Mouse (Mus musculus) layer of hippocampus, adult 9-10 months (tissue): ENCODE data around the gene Ube2v1.
"Not testable (repeated sequence)": the region's sequence is repeated elsewhere in the genome, so short reads cannot be mapped to it uniquely, and the experiment has no call there.

ENCODE experiments used
- DNase-seq: peaks from one replicate; pipeline ENCODE4 v3.0.0; 2022; ENCODE audit warnings: low spot score

The Ube2v1 gene

GRCm38 (mm10) chr2:167622352-167622751, 9.5 kb downstream of the Ube2v1 start:
- no peak for DNase-seq

DNA sequence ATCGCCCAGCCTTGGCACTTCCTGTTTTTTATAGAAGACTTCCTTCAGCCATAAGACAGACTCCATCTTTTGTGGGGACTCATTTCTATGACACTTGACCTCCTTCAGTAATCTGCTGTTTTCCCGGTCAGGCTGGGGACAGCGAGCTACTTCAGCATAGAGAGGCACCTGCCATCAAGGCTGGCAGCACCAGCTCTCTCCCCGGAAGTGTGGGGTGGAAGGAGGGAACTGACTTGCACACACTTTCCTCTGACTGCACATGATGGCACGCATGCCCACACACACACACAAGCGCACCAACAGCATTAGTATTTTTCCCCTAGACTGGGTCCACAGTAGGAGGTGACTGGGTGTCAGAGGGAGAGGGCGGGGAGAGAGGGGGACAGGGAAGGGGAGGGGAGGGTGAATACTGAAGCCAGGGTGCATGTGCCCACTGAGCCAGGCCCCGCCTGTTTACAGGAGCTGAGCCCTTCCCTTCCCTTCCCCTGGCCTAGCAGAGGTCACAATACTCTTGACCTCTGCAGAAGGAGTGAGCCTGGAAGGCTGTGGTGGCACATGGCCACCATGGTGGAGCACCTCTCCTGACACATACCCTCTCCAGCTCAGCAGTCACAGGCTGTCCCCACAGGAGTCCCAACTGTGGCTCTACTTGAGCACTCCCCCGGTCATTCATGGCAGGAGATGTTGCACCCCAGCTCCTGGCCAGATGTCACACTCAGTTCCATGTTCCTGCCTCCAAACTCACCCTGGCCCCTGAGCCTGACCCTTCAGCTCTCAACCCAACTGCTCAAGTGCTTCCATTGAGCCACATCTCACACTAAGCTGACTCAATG, 10.4 kb downstream of the Ube2v1 start:
- no peak for DNase-seq

DNA sequence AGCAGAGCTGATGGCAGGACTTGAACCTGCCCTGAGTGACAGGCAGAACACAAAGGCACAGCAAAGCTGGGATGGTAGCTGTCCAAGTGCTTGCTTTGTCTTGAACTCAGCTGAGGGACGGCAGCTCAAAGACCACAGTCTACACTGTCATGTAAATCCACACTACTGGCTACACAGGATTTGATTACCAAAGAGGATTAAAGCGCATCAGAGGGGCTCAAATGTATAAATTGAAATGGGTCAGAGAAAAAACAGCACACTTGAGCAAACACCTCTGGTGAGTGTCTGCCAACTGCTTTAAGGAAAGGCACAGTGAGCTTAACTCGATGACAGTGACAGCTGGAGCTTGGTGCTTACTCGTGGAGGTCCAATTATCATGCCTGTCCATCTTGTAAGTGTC, 14.4 kb downstream of the Ube2v1 start:
- DNase-seq, result no peak

GRCm38 (mm10) chr2:167617034-167617433, 14.9 kb downstream of the Ube2v1 start:
- DNase-seq, result no peak

- DNase-seq, result not testable (repeated sequence)
Measured at GRCm38 (mm10) chr2:167613335-167613734, 18.6 kb downstream of the Ube2v1 start.

- no peak for DNase-seq
Measured at GRCm38 (mm10) chr2:167612122-167612521, 19.8 kb downstream of the Ube2v1 start.

- DNase-seq, result no peak
Measured at GRCm38 (mm10) chr2:167611287-167611686, 20.6 kb downstream of the Ube2v1 start.

- no peak for DNase-seq
Measured at GRCm38 (mm10) chr2:167606745-167607123, 25.2 kb downstream of the Ube2v1 start.

- DNase-seq, result no peak
Measured at GRCm38 (mm10) chr2:167605817-167606744, 25.8 kb downstream of the Ube2v1 start.

- peak; percentile 83 for DNase-seq
Measured at GRCm38 (mm10) chr2:167605178-167605794, 26.6 kb downstream of the Ube2v1 start.

DNA sequence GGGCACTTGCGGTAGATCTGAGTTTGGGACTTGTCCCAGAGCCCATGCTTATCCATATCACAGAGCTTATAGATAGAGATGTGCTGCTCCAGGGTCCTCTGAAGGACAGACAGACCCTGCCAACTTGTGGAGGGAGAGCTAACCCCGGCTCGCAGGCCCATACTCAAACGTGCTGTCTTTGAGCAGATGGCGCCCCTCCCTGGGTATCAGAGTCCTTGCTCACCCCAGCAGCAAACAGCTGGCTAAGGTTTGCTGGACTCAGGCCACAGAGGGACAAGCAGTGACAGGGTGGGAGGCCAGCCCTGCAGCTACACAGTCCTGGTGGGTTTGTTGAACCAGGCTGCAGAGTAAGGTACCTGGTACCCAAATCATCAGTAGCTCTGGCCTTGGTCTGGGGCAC, 28.9 kb downstream of the Ube2v1 start:
- no peak for DNase-seq

GRCm38 (mm10) chr2:167602364-167602763, 29.5 kb downstream of the Ube2v1 start:
- no peak for DNase-seq

DNA sequence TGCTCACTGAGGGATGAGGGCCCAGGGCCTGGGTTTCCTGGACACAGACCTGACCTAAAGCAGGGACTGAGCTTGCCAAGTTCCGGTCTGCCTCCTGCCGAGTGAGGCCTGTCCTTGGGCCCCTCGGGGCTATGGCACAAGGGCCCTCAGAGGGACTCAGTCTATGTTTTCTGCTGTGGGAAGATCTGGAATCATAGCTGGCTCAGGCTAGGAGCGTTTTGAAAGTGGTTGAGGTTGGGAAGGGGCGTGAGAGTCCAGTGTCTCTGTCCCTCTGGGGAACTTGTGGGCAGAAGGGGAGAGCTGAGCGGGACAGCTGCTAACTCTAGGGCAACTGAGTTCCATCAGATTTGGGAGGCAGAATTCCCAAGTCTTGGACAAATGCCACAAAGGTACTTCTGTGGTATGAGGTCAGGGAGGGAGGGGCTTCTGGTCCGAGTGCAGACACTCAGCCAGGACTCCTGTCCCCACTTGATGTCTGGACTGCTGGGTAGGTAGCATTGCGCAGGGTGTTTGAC, 31.4 kb downstream of the Ube2v1 start:
- no peak for DNase-seq

DNA sequence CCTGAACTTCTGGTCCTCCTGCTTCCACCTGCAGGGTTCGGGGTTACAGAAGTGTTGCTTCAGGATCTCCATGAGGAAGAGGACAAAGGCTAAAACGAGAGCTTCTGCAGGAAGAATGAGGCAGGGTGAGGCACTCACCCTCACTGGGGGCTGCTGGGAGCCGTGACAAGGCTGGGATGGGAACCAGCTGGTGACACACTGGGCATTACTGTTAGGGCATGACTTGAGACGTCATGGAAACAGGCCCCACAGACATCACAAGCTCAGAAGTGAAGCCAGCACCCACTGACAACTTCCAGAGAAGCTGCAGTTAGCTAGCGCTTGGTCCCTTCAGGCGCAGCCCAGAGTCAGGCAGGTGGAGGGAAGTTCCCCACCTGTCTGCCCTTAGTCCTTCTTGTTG, 32.0 kb downstream of the Ube2v1 start:
- no peak for DNase-seq

DNA sequence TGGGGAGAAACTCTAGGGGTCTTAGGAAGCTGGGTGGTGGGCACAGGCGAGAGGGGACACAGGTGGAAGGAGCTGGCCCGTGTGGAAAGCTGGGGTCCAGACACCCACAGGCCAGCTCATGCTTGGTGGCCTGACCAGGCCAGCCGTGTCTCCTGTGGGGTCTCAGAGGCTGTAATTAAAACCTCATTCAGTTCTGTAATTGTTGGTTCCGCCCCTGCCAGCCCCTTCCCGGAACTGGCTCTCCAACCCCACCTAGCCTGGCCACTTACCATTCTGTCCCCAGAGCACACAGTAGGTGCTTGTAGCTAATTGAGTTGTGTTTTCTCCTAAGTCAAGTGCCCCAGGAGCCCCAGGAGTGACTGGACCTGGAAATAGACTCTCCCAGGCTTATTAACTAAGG, 32.7 kb downstream of the Ube2v1 start:
- no peak for DNase-seq

DNA sequence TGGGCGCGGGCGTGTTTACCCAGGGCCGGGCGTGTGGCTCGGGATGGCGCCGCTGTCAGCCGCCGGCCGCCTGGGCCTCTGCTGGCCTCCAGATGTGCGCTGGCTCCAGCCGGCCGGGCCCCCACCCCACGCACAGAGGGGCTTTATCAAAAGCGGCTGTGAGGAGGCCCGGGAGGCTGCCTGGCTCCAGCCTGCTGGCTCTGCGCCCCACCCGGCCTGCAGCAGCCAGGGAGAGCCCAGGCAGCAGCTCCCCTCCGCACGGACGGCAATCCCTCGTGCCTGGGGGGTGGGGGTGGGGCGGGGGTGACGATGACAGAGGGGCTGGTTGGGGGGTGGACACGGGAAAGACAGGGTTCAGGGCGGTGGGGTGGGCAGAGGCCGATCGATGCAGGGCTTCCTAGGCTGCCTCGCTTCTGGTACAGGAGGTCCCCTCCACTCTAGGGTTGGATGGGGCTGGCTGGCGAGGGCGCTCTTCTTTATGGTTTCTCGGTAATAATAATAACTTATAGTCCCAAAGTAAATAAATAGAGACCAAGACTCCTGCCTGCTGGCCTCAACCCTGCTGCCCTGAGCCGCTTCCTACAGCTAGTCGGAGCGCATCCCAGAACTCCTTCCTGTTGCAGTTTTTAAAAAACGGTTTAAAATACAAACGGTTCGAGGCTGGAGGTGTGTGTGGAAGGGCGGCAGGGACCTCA, 34.3 kb downstream of the Ube2v1 start:
- DNase-seq, result no peak

DNA sequence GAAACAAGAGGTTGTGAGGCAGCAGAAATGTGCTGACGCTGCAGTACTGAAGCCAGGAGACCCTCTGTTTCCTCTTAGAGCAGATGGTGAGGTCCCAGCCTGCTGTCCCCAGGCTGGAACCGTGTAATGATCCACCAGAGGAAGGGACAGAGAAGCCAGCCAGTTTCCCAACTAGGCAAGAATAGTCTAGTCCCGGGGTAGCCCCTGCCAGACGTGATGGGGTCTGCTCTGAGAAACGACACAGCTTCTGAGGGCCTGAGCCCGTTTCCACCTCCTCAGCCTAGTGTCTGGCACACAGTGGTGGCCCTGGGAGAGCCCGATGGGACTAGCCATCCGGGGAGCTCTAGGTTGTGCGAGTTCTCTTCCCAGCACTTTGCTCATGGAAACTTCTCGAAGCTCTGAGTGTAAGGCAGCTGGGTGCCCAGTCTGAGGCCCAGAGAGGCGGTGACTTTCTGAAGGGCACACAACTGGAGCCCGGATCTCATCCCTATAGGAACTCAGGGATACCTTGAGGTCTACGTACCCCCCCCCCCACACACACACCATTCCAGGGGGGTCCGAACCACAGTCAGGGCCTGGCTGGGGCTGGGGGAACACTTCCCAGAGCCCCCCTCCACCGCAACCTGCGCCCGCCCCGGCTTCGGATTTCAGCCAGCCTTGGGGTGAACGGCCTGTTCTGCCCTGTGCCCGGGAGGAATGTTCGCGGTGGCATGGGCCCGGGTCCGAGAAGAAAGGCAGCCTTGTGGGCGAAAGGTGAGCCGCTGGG, 35.0 kb downstream of the Ube2v1 start:
- DNase-seq, result no peak

- no peak for DNase-seq
Measured at GRCm38 (mm10) chr2:167596262-167596661, 35.6 kb downstream of the Ube2v1 start.

GRCm38 (mm10) chr2:167595761-167596171, 36.1 kb downstream of the Ube2v1 start:
- DNase-seq, result no peak

DNA sequence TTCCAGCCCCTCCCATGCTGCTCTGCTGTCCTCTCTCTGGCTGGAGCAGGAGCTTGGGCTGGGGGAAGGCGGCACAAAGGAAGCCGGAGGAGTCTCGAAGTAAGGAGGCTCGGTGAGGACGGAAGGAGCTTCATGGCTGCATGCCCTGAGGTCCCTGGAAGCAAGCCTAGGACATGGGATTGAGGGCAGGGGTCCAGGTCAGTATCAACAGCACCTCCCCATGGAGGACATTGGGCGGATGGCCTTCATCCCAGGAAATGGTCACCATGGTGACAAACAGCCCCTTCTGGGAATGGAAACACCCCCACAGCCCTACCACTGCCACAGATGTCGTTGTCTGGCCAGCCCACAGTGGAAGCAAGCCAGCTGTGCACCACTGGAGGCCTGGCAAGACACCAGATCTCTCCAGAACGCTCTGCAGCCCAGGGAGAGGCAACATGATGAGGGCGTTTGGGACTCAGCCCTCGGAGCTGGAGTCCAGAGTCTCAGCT, 37.4 kb downstream of the Ube2v1 start:
- DNase-seq, result no peak
